Mouse (Mus musculus) olfactory bulb, adult 2 months (tissue): Measurements from ENCODE around the gene Timp3. TPM values are rescaled to one million over a fixed set of nuclear protein-coding genes. Genes with fewer than 3 reads are reported as not detected.

ENCODE experiments used
- H3K27ac ChIP-seq: fragments of 200-500 bp; 2 replicates; pipeline ENCODE4 v1.5.1; 2012; ENCODE audit warnings: low read depth, low read length; ENCODE audit not compliant: insufficient read depth
- H3K4me1 ChIP-seq: fragments of 200-500 bp; 2 replicates; pipeline ENCODE4 v1.6.1; 2012; ENCODE audit warnings: low read length; ENCODE audit not compliant: control insufficient read depth, insufficient read depth
- H3K4me3 ChIP-seq: fragments of 200-500 bp; 2 replicates; pipeline ENCODE4 v1.5.1; 2012; ENCODE audit warnings: mild to moderate bottlenecking, low read depth, low read length, moderate library complexity; ENCODE audit not compliant: insufficient read depth
- CTCF ChIP-seq: fragments of 200-500 bp; IDR thresholded peaks from 2 replicates; pipeline ENCODE4 v1.5.1; 2012; ENCODE audit warnings: low read depth, mild to moderate bottlenecking, low read length, moderate library complexity; ENCODE audit not compliant: insufficient read depth
- POLR2A ChIP-seq: fragments of 200-500 bp; IDR thresholded peaks from 2 replicates; pipeline ENCODE4 v1.6.1; 2012; ENCODE audit warnings: mild to moderate bottlenecking, low read depth, low read length, moderate library complexity; ENCODE audit not compliant: insufficient read depth
- WGBS: fragments of 180-500 bp; shearing (Covaris S2); methylation state at CpG from one replicate; pipeline ENCODE4 v1.1.7; 2018; 5-methylcytosine and 5-hydroxymethylcytosine counted together
- polyA plus RNA-seq: library from polyadenylated mRNA; stranded (reverse); fragments of >200 nt; gene quantifications from 2 replicates; pipeline ENCODE4 v1.2.4, GENCODE M21; 2012; ENCODE audit warnings: low replicate concordance; ENCODE audit not compliant: missing spikeins, insufficient read depth, insufficient read length

Gene Timp3
- polyA plus RNA-seq, 1 experiment, result 64.3 TPM

DNA sequence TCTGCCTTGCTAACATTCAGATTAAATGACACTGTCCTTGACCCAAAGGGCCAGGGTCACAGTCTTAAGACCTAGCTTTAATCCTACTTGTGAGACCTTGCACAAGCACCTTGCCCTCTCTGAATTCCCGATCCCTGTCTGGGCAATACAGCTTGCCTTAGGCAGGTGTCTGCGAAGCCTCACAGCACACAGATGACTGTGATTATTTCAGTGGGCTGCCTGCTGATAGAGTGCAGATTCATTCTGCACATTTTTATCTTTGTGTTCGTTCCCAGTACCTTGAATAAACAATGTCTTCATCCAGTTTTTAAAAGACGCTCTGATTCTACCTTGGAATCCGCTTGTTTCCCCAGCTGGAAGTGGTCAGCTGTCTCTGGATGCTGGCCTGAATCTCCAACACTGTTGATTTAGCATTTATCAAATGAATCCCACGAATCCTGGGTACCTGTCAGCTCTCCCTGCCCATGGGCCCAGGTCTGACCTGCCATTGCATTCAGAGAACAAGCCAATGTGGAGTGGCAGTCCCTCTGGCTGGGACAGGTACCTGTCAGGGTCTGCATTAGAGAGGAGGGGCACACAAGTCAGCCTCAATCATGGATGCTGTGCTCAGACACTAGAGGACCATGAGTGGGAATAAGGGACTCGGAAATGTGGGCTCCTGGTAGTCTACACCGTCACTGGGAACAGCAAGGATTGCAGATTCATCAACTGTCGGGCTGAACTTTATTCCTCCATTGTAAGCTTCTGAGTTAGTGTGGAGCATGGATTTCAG lies 81.2 kb downstream of the Timp3 start:
- no peak overlapping the region for H3K27ac ChIP-seq
- WGBS, result 86% methylated on average over 9 of the region's 9 CpGs
- TF ChIP-seq CTCF (no peak), POLR2A (no peak)

DNA sequence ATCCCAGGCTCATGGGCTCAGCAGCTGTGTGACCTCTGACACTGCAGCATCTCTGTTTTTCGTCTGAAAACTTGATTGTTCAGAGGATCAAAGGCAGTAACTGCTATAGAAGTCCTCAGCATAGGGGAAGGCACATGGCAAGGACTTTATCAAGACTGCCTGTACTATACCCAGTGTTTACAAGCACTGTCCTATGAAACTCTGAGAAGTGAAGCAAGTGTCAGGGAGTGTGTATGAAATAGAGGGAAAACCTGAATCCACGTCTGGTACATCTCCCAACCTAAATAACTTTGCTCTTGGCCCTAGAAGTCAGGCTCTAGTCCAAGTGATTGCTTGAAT lies 81.7 kb downstream of the Timp3 start:
- TF ChIP-seq POLR2A, result no peak
- TF ChIP-seq CTCF, result no peak
- Histone ChIP-seq H3K27ac (no peak overlapping the region), H3K4me3 (no peak overlapping the region), H3K4me1 (no peaks in the 10 kb centered on the region)
- 68% methylated on average over 2 of the region's 2 CpGs for WGBS

More for the DNA sequence above, 81.2 kb downstream of the Timp3 start:
- Histone ChIP-seq H3K4me1 (0 out of 2 replicates have a peak, but pooled peaks cover 2% of the 10 kb centered on the region), H3K4me3 (no peak overlapping the region)

DNA sequence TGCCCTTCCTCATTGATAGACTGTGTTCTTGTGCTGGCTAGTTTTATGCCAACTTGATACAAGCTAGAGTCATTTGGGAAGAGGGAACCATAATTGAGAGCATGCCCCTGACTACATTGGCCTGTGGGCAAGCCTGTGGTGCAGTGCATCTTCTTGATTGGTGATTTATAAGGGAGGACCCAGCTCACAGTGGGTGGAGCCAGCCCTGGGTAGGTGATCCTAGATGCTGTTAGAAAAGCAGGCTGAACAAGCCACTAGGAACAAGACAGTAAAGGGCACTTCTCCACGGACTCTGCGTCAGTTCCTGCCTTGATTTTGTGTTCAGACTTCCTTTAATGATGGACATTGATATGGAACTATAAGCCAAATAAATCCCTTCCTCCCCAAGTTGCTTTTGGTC lies 84.5 kb downstream of the Timp3 start:
- 95% methylated on average over 2 of the region's 2 CpGs for WGBS
- H3K4me1 ChIP-seq, result 0 out of 2 replicates have a peak, but pooled peaks cover 2% of the 10 kb centered on the region
- no peak for TF ChIP-seq POLR2A
- TF ChIP-seq CTCF, result no peak
- H3K4me3 ChIP-seq, result no peak overlapping the region
- H3K27ac ChIP-seq, result no peak overlapping the region

DNA sequence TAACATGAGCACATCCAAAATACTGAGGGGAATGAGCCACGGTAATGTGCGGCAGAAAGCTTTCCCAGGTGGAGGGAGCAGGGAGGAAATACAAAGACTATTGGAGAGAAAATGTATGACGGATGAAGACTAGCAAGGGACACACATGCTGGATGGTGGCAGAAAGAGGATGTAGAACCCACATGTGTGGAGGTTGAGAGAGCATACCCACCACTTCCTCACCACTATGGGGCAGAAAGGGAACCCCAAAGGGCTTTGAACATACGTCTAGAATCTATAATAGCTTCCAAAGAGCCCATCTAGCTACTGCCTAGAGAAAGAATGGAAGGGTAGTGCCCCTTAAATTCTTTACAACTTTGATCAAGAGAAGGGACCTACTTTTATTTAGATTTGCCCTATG lies 85.5 kb downstream of the Timp3 start:
- TF ChIP-seq CTCF (no peak), POLR2A (no peak)
- Histone ChIP-seq H3K4me1 (0 out of 2 replicates have a peak, but pooled peaks cover 2% of the 10 kb centered on the region), H3K27ac (no peak overlapping the region), H3K4me3 (no peak overlapping the region)
- 81% methylated on average over 4 of the region's 4 CpGs for WGBS

DNA sequence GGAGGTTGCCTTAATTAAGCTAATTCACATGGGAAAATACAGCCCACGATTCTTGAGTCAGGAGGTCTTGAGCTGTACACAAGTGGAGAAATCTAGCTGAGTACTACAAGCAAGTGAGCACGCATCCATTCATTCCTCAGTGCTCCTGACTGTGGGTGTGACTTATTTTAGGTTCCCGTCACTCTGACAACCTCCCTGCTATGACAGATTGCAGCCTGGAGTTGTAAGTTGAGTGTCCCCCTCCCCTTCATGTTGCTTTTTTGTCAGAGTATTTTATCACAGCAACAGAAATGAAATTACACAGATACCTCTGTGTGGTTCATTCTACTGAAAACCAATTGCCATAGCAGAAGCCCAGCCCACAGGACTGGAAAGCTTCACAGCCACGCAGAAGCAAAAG lies 86.1 kb downstream of the Timp3 start:
- Histone ChIP-seq H3K4me3 (no peak overlapping the region), H3K27ac (no peak overlapping the region), H3K4me1 (0 out of 2 replicates have a peak, but pooled peaks cover 2% of the 10 kb centered on the region)
- no peak for TF ChIP-seq POLR2A
- no peak for TF ChIP-seq CTCF
- 76% methylated on average over 4 of the region's 4 CpGs for WGBS

DNA sequence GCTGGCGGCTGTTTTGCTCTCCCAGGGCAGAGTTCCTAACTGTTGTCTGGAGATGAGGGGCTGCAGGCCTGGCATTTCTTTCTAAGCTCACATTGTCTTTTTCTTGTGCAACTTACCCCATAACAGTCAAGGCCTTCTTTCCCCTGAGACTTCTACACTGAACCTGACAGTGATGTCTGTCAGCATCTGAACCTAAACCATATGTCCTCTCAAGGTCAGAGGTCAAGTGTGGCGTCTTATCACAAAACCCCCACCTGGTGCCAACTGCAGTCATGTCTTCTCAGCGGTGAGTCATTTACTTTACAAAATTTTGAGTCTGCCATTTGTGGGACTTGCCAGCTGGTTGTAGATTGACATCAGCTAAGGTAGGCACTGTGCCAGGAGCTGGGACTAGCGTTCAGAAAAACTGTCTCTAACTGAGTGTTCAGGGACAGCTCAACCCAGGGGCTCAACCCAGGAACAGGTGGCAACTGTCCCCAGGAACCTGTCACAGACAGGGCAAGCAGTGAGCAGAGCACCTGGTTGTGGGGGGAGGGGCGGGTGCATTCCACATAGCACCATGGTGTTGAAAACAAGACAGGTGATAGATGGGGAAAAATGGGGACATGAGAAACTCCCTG lies 87.8 kb downstream of the Timp3 start:
- Histone ChIP-seq H3K4me1 (0 out of 2 replicates have a peak, but pooled peaks cover 2% of the 10 kb centered on the region), H3K27ac (no peak overlapping the region), H3K4me3 (no peak overlapping the region)
- WGBS, result 67% methylated on average over 5 of the region's 5 CpGs
- no peak for TF ChIP-seq POLR2A

DNA sequence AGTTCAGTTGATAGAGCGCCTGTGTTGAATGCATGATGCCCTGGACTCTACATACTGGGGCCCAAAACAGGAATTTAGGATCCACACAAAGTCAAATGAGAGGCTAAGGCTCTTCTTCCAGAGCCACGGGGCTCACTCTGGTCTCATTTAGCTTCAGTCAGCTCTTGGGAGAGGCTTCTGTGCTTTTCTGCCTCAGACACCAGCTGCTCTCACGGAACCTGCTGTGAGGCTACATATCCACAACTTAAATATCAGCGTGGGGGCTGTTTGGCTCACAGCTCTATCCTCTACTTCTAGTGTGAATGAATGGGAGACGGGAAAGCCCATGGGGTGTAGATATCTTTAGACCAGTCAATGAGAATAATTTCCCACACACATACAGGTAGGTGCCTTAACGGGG lies 88.6 kb downstream of the Timp3 start:
- TF ChIP-seq POLR2A, result no peak
- no peak for TF ChIP-seq CTCF
- no peak overlapping the region for H3K4me3 ChIP-seq
- WGBS, result 55% methylated on average over 6 of the region's 6 CpGs
- H3K27ac ChIP-seq, result no peak overlapping the region
- H3K4me1 ChIP-seq, result 0 out of 2 replicates have a peak, but pooled peaks cover 2% of the 10 kb centered on the region

DNA sequence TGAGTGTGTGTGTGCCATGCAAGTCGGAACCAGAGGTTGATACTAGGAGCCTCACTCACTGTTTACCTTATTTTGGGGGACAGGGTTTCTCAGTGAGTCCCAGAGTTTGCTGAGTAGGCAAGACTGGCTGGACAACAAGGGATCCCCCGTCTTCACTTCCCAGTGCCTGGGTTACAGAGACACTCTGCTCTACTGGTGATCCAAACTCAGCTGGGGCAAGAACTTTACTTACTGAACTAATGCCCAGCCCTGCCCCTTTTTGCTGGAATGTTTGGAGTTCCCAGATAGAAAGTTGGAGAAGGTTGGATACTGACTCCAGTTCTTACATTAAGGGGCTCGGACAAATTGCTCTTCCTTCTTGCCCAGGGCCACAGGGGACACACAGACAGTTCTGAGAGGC lies 89.2 kb downstream of the Timp3 start:
- 80% methylated on average over 3 of the region's 3 CpGs for WGBS
- H3K4me3 ChIP-seq, result no peak overlapping the region
- no peak for TF ChIP-seq POLR2A
- TF ChIP-seq CTCF, result no peak

DNA sequence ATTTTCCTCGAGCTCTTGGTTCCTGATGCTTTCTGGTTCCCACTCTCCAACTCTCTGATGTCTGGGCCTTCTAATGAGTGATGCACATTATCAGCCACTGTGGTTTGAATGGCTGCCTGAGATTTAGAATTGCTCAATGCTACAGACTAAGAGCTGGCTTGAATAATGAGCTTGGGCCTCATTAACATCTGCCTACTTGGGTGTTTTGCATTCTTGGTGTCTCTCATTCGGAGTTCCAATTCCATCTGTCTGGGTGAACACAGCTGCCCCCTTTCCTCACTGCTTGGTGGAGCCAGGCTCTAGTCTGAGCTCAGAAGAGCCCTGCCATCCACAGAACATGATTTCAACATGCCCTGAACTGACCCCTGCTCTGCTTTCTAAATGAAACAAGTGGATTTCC lies 89.7 kb downstream of the Timp3 start:
- TF ChIP-seq CTCF (no peak), POLR2A (no peak)
- H3K4me3 ChIP-seq, result no peak overlapping the region
- WGBS, result 49% methylated on average over 2 of the region's 2 CpGs
- H3K4me1 ChIP-seq, result 0 out of 2 replicates have a peak, but pooled peaks cover 2% of the 10 kb centered on the region
- no peak overlapping the region for H3K27ac ChIP-seq

More for the DNA sequence above, 89.2 kb downstream of the Timp3 start:
- 0 out of 2 replicates have a peak, but pooled peaks cover 2% of the 10 kb centered on the region for H3K4me1 ChIP-seq
- no peak overlapping the region for H3K27ac ChIP-seq
